Mouse (Mus musculus) heart, embryonic 11.5 days (tissue): Measurements from ENCODE around the gene Speer4d. TPM values are rescaled to one million over a fixed set of nuclear protein-coding genes. Genes with fewer than 3 reads are reported as not detected.
"Not testable (repeated sequence)": the region's sequence is repeated elsewhere in the genome, so short reads cannot be mapped to it uniquely, and the experiment has no call there.

Source experiments
- ATAC-seq: fragments of 200-750 bp; cut with Nextera tagmentation; replicated peaks from 2 replicates; pipeline ENCODE4 v1.8.0; 2017; ENCODE audit warnings: moderate library complexity; ENCODE audit not compliant: insufficient number of reproducible peaks, low FRiP score, low TSS enrichment
- H3K27ac ChIP-seq: fragments of 300-500 bp; sonication (generic); 2 replicates; pipeline ENCODE4 v1.5.1; 2014; ENCODE audit warnings: mild to moderate bottlenecking, low read depth, low read length
- H3K27me3 ChIP-seq: fragments of 300-500 bp; sonication (generic); 2 replicates; pipeline ENCODE4 v1.6.1; 2014; ENCODE audit warnings: mild to moderate bottlenecking, low read length, mixed read lengths; ENCODE audit not compliant: control insufficient read depth, insufficient read depth
- H3K36me3 ChIP-seq: fragments of 300-500 bp; sonication (generic); 2 replicates; pipeline ENCODE4 v1.6.1; 2014; ENCODE audit warnings: mild to moderate bottlenecking, low read length, moderate library complexity, mixed read lengths; ENCODE audit not compliant: control insufficient read depth, insufficient read depth
- H3K4me1 ChIP-seq: fragments of 300-500 bp; sonication (generic); 2 replicates; pipeline ENCODE4 v1.6.1; 2014; ENCODE audit warnings: low read length; ENCODE audit not compliant: control insufficient read depth, insufficient read depth
- H3K4me2 ChIP-seq: fragments of 300-500 bp; sonication (generic); 2 replicates; pipeline ENCODE4 v1.6.1; 2014; ENCODE audit warnings: mild to moderate bottlenecking, moderate library complexity
- H3K4me3 ChIP-seq: fragments of 300-500 bp; sonication (generic); 2 replicates; pipeline ENCODE4 v1.5.1; 2014; ENCODE audit warnings: low read depth, low read length
- H3K9ac ChIP-seq: fragments of 300-500 bp; sonication (generic); 2 replicates; pipeline ENCODE4 v1.6.1; 2014; ENCODE audit warnings: mild to moderate bottlenecking, low read depth, low read length, moderate library complexity
- H3K9me3 ChIP-seq: fragments of 300-500 bp; sonication (generic); replicated peaks from 2 replicates; pipeline ENCODE4 v1.6.1; 2016; ENCODE audit warnings: low read length; ENCODE audit not compliant: control insufficient read depth
- whole genome bisulfite sequencing: fragments of 180-500 bp; shearing (Covaris S2); extraction: QIAGEN DNeasy Blood & Tissue Kit; methylation state at CpG from one replicate; pipeline ENCODE4 v1.1.7; 2014; ENCODE audit not compliant: insufficient replicate concordance; 5-methylcytosine and 5-hydroxymethylcytosine counted together
- polyA plus RNA-seq: library from polyadenylated mRNA; unstranded; fragments of >200 nt; fragmentation: Nextera tagmentation; extraction: Ambion mirVana; gene quantifications from 2 replicates; pipeline ENCODE4 v1.2.1, GENCODE M21; 2014

Gene Speer4d
- polyA plus RNA-seq, 1 experiment from 2014 or later: not detected

DNA sequence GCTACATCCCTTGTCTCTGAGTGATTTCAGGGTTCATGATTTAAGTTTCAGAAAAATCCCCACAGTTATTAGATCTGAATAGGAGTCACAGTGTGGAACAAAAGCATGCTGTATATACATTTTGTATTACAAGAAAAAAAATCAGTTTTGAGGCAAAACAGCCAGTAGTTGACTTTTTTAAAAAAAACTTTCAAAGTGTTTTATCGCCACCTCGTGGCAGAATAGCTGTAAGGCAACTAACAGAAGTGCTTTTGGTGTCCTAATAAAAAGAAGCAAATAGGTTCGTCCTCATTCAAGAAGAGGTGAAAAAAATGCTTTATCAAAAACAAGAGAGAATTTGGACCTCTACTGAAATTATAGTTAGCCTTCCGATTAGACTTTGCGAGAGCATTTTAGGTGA lies 11.2 kb downstream of the Speer4d start:
- not testable (repeated sequence) for H3K4me2 ChIP-seq, H3K27me3 ChIP-seq, H3K9me3 ChIP-seq, H3K9ac ChIP-seq, H3K36me3 ChIP-seq, H3K27ac ChIP-seq, H3K4me1 ChIP-seq, H3K4me3 ChIP-seq, ATAC-seq
- 27% methylated on average over 5 of the region's 5 CpGs for WGBS

DNA sequence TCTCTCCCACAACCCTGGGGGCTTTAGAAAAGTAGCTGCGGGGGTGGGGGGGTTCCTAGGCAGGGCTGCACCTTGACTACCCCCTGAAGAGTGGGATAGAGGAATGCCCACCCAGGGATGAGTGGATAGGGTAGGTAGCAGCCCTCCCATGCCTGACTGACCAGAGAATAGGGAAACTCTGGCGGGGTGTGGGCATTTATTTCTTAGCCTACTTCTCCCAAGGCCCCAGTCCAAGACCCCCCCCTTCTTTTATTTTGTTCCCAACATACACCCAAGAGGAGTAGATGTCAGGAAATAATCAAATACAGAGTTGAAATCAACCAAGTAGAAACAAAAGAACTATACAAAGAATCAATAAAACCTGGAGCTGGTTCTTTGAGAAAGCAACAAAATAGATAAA lies 18.8 kb downstream of the Speer4d start:
- H3K36me3 ChIP-seq, H3K9me3 ChIP-seq, H3K4me3 ChIP-seq, ATAC-seq, H3K9ac ChIP-seq, H3K27me3 ChIP-seq, H3K27ac ChIP-seq, H3K4me1 ChIP-seq, H3K4me2 ChIP-seq: not testable (repeated sequence)
- WGBS: 54% methylated on average over 2 of the region's 2 CpGs

GRCm38 (mm10) chr5:15645707-15646106 lies 26.8 kb downstream of the Speer4d start:
- H3K4me1 ChIP-seq, ATAC-seq, H3K4me3 ChIP-seq, H3K9me3 ChIP-seq, H3K27ac ChIP-seq, H3K27me3 ChIP-seq, H3K36me3 ChIP-seq, H3K4me2 ChIP-seq, H3K9ac ChIP-seq: not testable (repeated sequence)
- 25% methylated on average over 6 of the region's 6 CpGs for WGBS

- H3K27ac ChIP-seq, H3K9ac ChIP-seq, H3K4me2 ChIP-seq, H3K36me3 ChIP-seq, H3K4me1 ChIP-seq, H3K27me3 ChIP-seq, H3K9me3 ChIP-seq, H3K4me3 ChIP-seq, ATAC-seq: not testable (repeated sequence)
- WGBS: 94% methylated on average over 2 of the region's 2 CpGs
Measured at GRCm38 (mm10) chr5:15652334-15652733, 33.5 kb downstream of the Speer4d start.

GRCm38 (mm10) chr5:15656959-15657358 lies 38.1 kb downstream of the Speer4d start, which contains the start of gene 4930572O03Rik:
Gene 4930572O03Rik (minus strand): TSS chr5:15657059.
- H3K36me3 ChIP-seq, H3K9me3 ChIP-seq, ATAC-seq, H3K4me1 ChIP-seq, H3K27me3 ChIP-seq, H3K27ac ChIP-seq, H3K4me2 ChIP-seq, H3K9ac ChIP-seq, H3K4me3 ChIP-seq: not testable (repeated sequence)
- 53% methylated on average over 1 of the region's 1 CpGs for WGBS

GRCm38 (mm10) chr5:15663847-15664246 lies 45.0 kb downstream of the Speer4d start:
- H3K4me1 ChIP-seq, ATAC-seq, H3K9ac ChIP-seq, H3K9me3 ChIP-seq, H3K4me3 ChIP-seq, H3K27me3 ChIP-seq, H3K27ac ChIP-seq, H3K4me2 ChIP-seq, H3K36me3 ChIP-seq: not testable (repeated sequence)
- 72% methylated on average over 7 of the region's 7 CpGs for WGBS

DNA sequence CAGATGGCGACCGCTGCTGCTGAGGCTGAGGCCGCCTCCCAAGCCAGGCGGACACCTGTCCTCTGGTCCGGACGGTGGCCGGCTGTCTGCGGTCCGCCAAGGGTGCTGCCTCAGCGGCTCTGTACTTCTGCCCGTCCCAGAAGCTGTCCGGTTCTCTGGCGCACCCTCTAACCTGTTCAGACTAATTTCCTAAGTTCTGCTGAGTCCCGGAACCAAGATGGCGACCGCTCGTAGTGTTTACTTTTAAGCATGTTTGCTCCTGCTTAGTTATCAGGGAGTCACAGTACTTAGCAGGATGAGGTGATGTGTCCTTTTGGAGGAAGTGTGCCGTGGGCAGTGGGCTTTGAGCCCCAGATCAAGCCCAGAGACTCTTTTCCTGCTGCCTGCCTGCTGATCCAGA lies 51.9 kb downstream of the Speer4d start:
- 78% methylated on average over 7 of the region's 18 CpGs for WGBS
- not testable (repeated sequence) for H3K9me3 ChIP-seq
- ATAC-seq: peak; percentile 59; the same call in 1 of the 2 replicates

More for the DNA sequence above, 51.9 kb downstream of the Speer4d start:
- H3K4me1 ChIP-seq, H3K27me3 ChIP-seq, H3K36me3 ChIP-seq, H3K4me2 ChIP-seq, H3K4me3 ChIP-seq, H3K9ac ChIP-seq, H3K27ac ChIP-seq: not testable (repeated sequence)

Other genes starting within 250 kb of the Speer4d start
- gene Gm21149, start 142.5 kb upstream of the Speer4d start, polyA plus RNA-seq: not detected in 2 replicates
- gene Gm21190, start 89.8 kb upstream of the Speer4d start, polyA plus RNA-seq: 0.24 TPM in 1 of 2 replicates, not detected in the other
- gene Gm21083, start 41.7 kb upstream of the Speer4d start, polyA plus RNA-seq: 0.27 and 0.35 TPM in 2 replicates
- gene 4930572O03Rik, start 38.0 kb downstream of the Speer4d start, polyA plus RNA-seq: not detected in 2 replicates
- gene Speer4c, start 95.2 kb downstream of the Speer4d start, polyA plus RNA-seq: 0.14 TPM in 1 of 2 replicates, not detected in the other